Mouse (Mus musculus): ENCODE results near the gene Cux2. TPM values are rescaled to one million over a fixed set of nuclear protein-coding genes. Genes with fewer than 3 reads are reported as not detected.
"Not testable (repeated sequence)": the region's sequence is repeated elsewhere in the genome, so short reads cannot be mapped to it uniquely, and the experiment has no call there.

Cux2 gene
- total RNA-seq, 2 experiments from 2014 or later = 0.22 to 0.25 TPM

GRCm38 (mm10) chr5:121879211-121879610 lies 170.7 kb downstream of the Cux2 start:
- ATAC-seq (ENCODE audit: poor library complexity, severe bottlenecking) = 0 out of 2 replicates have a peak, but pooled peaks have one; percentile 45

DNA sequence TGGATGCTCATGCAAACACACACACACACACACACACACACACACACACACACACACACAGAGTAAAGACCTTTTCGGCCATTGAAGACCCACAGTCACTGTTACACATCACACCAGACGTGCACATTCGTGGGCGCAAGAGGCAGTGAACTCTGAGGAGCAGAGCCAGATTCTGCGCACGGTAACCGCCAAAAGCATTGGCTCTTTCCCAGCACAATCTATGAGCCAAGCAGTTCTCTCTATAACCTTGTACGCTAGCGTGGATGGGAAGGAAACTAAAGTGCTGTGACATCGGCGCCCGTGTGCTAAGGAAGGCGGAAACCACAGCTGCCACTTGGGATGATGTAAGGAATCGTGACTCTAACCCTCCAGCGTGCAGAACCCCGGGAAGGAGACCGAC lies 171.2 kb downstream of the Cux2 start:
- no peak for ATAC-seq (ENCODE audit: poor library complexity, severe bottlenecking)

GRCm38 (mm10) chr5:121876901-121877300 lies 173.0 kb downstream of the Cux2 start:
- no peak for ATAC-seq (ENCODE audit: poor library complexity, severe bottlenecking)

DNA sequence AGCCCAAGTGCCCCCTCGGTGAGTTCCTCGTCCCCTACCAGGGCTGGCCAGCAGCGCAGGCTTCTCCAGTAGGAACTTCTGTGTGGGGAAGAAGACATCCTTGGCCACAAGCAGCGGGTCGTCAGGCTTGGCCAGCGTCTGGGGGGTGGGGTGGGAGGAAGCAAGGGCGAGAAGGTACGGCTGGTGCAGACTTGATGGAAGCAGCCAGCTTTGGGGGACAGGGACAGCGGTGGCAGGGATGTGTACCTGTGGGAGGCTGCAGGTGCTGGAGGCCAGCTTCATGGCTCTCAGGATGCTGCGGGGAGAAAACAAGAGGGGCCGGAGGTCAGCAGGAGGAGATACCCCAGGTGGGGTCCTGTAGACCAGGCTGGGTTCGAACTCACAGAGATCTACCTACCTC lies 174.9 kb downstream of the Cux2 start:
- ATAC-seq (ENCODE audit: poor library complexity, severe bottlenecking) = no peak

DNA sequence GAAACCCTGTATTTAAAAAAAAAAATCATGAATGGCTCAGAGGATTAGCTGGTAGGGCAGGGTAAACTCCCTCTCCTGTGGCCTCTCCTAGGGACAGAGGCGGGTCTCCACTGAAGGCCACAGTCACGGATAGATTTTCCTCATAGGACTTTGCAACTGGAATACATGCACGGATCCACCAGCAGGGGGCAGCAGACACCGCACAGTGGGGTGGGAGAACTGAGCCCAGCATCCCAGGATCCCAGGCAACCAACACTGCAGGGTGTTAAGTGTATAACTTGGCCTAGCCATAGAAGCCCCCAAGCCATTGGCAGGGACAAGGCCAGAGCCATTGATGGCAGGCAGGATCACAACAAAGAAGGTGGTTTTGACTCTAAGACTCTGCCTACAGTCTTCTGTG lies 177.7 kb downstream of the Cux2 start:
- 0 out of 2 replicates have a peak, but pooled peaks have one; percentile 40 for ATAC-seq (ENCODE audit: poor library complexity, severe bottlenecking)

DNA sequence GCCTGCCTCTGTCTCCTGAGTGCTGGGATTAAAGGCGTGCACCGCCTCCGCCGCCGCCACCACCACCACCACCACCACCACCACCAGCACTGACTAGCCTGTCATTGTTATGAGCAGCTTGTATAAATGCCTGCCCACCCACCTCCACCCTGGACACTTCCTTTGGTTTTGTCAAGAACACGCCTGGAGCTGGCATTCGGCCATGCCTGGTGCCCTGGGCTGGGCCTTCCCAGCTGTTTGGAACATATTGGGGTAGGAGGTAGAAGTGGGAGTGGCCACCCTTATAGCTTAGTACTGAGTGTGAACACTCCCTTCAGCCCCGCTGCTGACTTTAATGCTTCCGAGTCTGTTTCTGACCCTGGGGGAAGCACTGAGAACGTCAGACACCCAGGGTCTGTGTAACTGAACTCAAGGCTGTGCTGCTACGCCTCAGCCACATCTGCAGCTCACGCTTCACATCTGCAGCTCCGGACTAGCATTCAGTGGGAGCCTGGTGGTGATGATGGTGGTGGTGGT lies 178.3 kb downstream of the Cux2 start:
- no peak for ATAC-seq (ENCODE audit: poor library complexity, severe bottlenecking)

DNA sequence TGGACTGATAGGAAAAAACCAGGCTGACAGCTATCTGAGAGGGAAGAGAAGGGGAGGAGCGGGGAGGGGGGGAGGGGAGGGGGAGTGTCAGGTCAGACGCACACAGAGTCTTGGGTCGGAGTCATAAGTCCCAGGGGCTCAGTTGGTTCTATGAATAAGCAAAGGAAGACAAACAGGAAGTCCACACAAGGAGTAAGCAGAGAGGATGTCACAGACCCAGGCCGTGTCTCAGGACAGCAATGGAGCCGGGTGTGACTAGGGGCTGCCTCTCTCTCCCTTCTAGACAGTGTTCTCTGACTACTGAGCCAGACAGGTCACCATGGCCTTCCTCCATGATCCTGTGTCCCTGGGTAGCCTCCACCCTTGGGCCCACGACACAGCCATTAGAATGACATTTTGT lies 179.1 kb downstream of the Cux2 start:
- no peak for ATAC-seq (ENCODE audit: poor library complexity, severe bottlenecking)

DNA sequence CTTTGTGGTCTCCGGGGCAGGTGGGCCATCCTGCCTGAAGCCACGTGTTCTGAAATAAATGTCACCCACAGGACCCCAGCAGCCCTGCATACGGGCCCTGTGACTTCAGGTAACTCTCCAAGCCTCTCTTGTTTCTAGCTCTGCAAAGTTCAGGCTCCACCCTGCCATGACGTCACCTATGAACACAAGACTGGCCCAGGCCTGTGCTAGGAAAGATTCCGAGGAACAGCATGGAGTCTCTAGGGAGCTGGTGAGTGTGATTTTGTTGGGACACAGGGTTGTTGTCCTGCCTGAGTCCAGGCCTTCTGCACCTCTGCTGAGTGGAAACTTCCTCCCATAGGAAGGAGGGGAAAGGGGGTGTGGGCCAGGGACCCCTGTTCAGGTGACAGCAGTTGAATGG lies 181.9 kb downstream of the Cux2 start:
- no peak for ATAC-seq (ENCODE audit: poor library complexity, severe bottlenecking)

- ATAC-seq (ENCODE audit: poor library complexity, severe bottlenecking) = no peak
Measured at GRCm38 (mm10) chr5:121864330-121864729, 185.6 kb downstream of the Cux2 start.

- ATAC-seq (ENCODE audit: poor library complexity, severe bottlenecking) = no peak
Measured at GRCm38 (mm10) chr5:121861964-121862363, 187.9 kb downstream of the Cux2 start.

DNA sequence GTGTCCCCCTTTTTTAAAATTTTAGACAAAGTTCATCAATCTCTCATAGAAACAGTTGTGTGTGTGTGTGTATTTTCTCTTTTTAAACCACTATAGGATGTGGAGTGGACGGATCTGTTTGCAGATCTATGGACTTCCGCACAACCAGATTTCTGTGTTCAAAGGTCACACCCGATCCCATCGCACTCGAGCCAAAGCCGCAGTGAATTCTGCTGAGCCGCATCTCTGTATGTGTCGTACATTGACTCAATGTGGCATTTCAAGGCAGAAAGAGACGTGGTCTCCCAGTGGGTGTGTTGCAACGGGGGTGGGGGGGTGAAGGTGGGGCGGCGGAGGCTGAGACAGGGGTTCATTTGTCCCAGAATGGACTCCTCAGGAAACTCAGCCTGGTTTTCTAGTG lies 191.5 kb downstream of the Cux2 start:
- no peak for ATAC-seq (ENCODE audit: poor library complexity, severe bottlenecking)

DNA sequence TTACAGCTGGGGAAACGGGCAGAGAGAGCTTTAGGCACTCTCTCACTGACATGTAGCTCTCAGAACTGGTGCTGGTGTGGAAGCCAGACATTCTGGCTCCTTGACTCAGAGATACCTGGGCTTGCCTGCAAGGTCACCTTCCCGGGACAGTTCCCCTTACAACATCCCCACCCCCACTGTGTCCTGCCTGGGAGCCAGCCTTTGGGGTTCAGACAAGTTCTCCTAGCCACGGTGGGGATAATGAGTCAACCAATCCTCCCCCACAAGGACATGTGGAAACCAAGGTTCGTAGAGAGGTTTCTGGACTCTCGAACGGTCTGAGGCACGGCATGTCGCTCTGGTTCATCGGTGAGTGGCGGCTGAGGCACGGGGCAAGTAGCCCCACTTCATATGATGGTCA lies 193.2 kb downstream of the Cux2 start:
- no peak for ATAC-seq (ENCODE audit: poor library complexity, severe bottlenecking)

GRCm38 (mm10) chr5:121854768-121855167 lies 195.1 kb downstream of the Cux2 start:
- no peak for ATAC-seq (ENCODE audit: poor library complexity, severe bottlenecking)

- ATAC-seq (ENCODE audit: poor library complexity, severe bottlenecking) = no peak
Measured at GRCm38 (mm10) chr5:121853368-121854051, 196.4 kb downstream of the Cux2 start.

DNA sequence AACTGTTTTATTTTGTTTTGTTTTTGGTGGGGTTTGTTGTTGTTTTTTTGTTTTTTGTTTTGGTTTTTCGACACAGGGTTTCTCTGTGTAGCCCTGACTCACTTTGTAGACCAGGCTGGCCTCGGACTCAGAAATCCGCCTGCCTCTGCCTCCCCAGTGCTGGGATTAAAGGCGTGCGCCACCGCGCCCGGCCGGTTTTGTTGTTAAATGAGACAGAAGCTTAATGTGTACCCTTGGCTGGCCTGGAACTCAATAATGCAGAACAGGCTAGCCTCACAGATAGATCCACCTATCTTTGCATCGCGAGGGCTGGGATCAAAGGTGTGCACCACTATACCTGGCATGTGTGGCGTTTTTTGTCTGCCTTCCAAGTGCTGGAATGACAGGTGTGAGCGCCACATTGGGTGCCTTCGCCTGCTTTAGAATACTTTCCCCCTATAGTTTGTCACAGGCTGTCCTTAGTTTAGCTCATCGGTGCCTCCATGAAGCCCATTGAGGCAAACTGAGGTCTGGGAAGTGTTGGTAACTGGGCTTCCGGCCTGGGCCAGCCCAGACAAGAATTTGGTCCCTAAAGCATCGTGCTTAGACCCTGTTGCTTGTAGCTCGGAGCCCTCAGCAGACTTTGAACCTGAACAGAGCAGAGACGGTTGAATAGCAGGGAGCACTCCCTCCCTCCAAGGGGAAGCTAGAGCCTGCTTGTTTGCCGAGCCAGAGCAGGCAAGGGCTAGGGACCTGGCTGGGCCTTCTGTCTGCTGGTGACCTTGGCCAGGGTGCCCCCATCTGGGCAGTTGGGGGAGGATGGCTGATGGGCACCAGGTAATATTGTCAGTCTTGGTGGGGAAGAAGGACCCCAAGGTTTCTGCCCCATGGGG lies 200.2 kb downstream of the Cux2 start:
- ATAC-seq (ENCODE audit: poor library complexity, severe bottlenecking) = no peak

- peak; percentile 86 for ATAC-seq (ENCODE audit: poor library complexity, severe bottlenecking)
Measured at GRCm38 (mm10) chr5:121848743-121849142, 201.2 kb downstream of the Cux2 start, which contains the start of gene Pheta1. TSS of gene Pheta1 (plus strand) at chr5:121848984.

- ATAC-seq (ENCODE audit: poor library complexity, severe bottlenecking) = peak; percentile 21; the same call in 1 of the 2 replicates
Measured at GRCm38 (mm10) chr5:121848035-121848519, 201.8 kb downstream of the Cux2 start.

DNA sequence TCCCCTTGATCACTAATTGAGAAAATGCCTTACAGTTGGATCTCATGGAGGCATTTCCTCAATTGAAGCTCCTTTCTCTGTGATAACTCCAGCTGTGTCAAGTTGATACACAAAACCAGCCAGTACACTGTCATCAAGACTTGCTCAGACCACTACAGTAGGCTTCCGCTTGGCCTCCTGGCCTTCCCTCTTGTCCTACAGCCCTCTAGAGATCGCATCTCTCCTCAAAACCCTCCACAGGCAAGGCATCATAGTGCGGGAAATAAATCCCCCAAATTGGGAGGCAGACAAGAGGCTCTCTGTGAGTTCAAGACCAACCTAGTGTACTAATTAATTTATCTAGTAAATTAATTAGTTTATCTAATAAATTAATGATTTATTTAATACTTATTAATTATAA lies 202.6 kb downstream of the Cux2 start:
- ATAC-seq (ENCODE audit: poor library complexity, severe bottlenecking) = not testable (repeated sequence)

DNA sequence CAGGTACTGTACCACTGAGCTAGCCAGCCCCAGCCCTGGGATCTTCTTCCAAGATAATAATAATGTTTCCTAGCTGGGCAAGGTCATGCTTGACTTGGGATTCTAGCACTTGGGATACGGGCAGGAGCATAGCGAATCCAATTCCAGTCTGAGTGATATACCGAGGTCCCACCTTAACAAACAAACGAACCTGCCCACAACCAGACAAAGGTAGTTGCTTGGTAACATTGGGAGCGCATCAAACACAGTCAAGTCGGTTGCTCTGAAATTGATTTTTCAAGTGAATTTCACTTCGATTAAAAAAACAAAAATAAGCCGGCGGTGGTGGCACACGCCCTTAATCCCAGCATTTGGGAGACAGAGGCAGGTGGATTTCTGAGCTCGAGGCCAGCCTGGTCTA lies 203.6 kb downstream of the Cux2 start:
- ATAC-seq (ENCODE audit: poor library complexity, severe bottlenecking) = no peak

- no peak for ATAC-seq (ENCODE audit: poor library complexity, severe bottlenecking)
Measured at GRCm38 (mm10) chr5:121845361-121845760, 204.5 kb downstream of the Cux2 start.

DNA sequence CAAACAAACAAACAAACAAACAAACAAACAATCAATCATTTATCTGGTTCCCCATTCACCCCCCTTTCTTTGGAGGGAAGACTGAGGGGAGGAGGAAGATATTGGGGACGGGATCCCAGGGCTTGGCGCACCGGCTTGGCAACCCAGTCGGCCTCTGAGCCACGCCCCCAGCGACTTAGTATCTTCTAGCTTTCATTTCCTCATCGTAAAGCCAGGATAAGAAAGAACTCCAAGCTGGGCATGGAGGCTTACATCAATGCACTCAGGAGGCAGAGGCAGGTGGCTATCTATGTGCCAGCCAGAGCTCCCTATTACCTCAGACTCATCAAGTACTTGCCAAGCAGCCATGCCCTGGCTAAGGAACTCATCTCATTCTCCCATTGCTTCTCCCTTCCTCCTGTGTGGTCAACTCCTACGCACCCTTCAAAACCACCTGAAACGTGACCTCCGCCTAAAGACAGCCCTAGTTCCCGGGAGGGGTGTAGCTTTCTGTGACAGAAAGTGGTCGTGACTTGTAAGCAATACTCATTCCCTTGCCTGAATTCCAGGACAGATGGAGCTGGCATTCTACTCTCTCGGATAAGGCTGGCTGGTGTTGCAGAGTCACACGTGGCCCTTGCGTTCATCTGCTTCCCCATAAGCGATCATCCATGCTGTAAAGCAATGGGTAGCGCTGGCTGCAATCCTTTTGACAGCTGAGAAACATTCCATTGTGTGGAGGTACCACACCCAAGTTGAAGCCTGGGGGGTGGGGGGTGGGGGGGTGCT lies 206.6 kb downstream of the Cux2 start:
- peak; percentile 16; the same call in 1 of the 2 replicates for ATAC-seq (ENCODE audit: poor library complexity, severe bottlenecking)
